Mouse (Mus musculus) erythroblast, embryonic 14.5 days (primary cell): ENCODE measurements around the gene Arhgap15. TPM values are rescaled to one million over a fixed set of nuclear protein-coding genes. Genes with fewer than 3 reads are reported as not detected.

ENCODE experiments used
- H3K27me3 ChIP-seq: 2 replicates; pipeline ENCODE4 v1.6.1; 2012; ENCODE audit warnings: inconsistent platforms; ENCODE audit not compliant: control insufficient read depth
- H3K36me3 ChIP-seq: 2 replicates; pipeline ENCODE4 v1.6.1; 2012; ENCODE audit warnings: mild to moderate bottlenecking, inconsistent platforms; ENCODE audit not compliant: control insufficient read depth
- H3K4me1 ChIP-seq: 2 replicates; pipeline ENCODE4 v1.6.1; 2012; ENCODE audit warnings: inconsistent platforms; ENCODE audit not compliant: control insufficient read depth
- H3K4me3 ChIP-seq: replicated peaks from 2 replicates; pipeline ENCODE3; 2012; ENCODE audit warnings: moderate library complexity, mild to moderate bottlenecking, inconsistent platforms
- H3K9me3 ChIP-seq: 2 replicates; pipeline ENCODE4 v1.6.1; 2012; ENCODE audit warnings: low read length, inconsistent platforms, mixed read lengths; ENCODE audit not compliant: control insufficient read depth
- GATA1 ChIP-seq: IDR thresholded peaks from 2 replicates; pipeline ENCODE4 v1.6.1; 2012; ENCODE audit warnings: low read length, inconsistent platforms, mixed read lengths
- TAL1 ChIP-seq: IDR thresholded peaks from 3 replicates; pipeline ENCODE4 v1.6.1; 2012; ENCODE audit warnings: low read length, inconsistent platforms, mixed read lengths
- polyA plus RNA-seq: library from polyadenylated mRNA; stranded (reverse); fragments of >175 nt; gene quantifications from 2 replicates; pipeline ENCODE4 v1.2.3, GENCODE M21; 2012

The Arhgap15 gene
- polyA plus RNA-seq, 1 experiment: 0.02 TPM

DNA sequence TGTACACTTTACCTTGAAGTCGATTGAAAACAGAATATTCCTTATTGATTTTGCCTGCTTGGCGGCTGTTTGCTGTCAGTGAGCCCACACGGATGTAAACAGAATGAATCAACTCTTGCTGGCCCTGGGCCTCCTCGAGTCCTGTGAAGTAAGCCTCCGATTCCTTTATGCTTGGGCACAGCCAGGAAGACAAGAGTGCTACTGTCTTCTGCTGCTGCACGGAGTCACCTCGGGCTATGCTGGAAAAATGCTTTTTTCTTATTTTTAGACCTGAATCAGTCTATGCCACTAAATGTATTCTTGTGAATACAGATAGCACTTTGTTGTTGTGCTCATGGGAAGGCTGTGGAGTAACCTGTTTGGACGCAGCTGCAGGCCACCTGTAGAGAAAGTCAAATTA lies 469.7 kb downstream of the Arhgap15 start:
- Histone ChIP-seq H3K4me1 (no peaks in the 10 kb centered on the region), H3K27me3 (no peaks in the 10 kb centered on the region), H3K36me3 (no peaks in the 10 kb centered on the region), H3K4me3 (no peak overlapping the region), H3K9me3 (no peaks in the 10 kb centered on the region)
- TF ChIP-seq TAL1 (no peak), GATA1 (no peak)

GRCm38 (mm10) chr2:44221686-44222085 lies 473.1 kb downstream of the Arhgap15 start:
- Histone ChIP-seq H3K9me3 (no peaks in the 10 kb centered on the region), H3K36me3 (no peaks in the 10 kb centered on the region), H3K4me3 (no peak overlapping the region), H3K27me3 (no peaks in the 10 kb centered on the region), H3K4me1 (no peaks in the 10 kb centered on the region)
- no peak for TF ChIP-seq GATA1
- no peak for TF ChIP-seq TAL1

DNA sequence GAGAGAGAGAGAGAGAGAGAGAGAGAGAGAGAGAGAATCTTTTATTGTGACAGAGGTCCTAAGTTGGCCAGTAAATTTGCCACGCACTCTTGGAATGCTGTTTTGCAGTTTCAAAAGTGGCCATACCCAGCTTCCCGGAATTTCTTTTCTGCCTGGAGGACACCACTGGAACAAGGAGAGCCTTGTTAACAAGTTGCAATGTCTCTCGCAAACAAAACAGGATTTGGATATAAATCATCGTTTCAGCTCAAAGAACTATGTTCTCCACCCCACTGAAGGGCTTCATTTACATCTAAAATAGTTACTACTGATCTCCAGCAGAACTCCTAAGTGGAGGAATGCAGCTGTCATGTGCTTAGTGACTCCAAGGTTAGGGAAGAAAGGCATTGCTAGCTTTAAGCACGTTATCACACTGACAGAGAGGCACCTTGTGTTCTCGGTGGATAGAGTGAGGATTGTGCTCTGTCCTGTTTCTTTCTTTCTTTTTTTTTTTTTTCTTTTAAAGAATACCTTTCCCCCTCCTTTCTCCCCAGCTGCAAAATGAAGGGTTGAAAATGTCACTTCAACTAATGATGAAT lies 473.6 kb downstream of the Arhgap15 start:
- H3K4me3 ChIP-seq: no peak overlapping the region
- no peaks in the 10 kb centered on the region for H3K9me3 ChIP-seq
- no peaks in the 10 kb centered on the region for H3K27me3 ChIP-seq
- H3K36me3 ChIP-seq: no peaks in the 10 kb centered on the region
- H3K4me1 ChIP-seq: no peaks in the 10 kb centered on the region
- TF ChIP-seq GATA1: no peak
- TF ChIP-seq TAL1: no peak

- Histone ChIP-seq H3K36me3 (no peaks in the 10 kb centered on the region), H3K27me3 (no peaks in the 10 kb centered on the region), H3K4me1 (no peaks in the 10 kb centered on the region), H3K4me3 (no peak overlapping the region), H3K9me3 (no peaks in the 10 kb centered on the region)
- TF ChIP-seq TAL1: no peak
- TF ChIP-seq GATA1: no peak
Measured at GRCm38 (mm10) chr2:44234856-44235255, 486.2 kb downstream of the Arhgap15 start.

DNA sequence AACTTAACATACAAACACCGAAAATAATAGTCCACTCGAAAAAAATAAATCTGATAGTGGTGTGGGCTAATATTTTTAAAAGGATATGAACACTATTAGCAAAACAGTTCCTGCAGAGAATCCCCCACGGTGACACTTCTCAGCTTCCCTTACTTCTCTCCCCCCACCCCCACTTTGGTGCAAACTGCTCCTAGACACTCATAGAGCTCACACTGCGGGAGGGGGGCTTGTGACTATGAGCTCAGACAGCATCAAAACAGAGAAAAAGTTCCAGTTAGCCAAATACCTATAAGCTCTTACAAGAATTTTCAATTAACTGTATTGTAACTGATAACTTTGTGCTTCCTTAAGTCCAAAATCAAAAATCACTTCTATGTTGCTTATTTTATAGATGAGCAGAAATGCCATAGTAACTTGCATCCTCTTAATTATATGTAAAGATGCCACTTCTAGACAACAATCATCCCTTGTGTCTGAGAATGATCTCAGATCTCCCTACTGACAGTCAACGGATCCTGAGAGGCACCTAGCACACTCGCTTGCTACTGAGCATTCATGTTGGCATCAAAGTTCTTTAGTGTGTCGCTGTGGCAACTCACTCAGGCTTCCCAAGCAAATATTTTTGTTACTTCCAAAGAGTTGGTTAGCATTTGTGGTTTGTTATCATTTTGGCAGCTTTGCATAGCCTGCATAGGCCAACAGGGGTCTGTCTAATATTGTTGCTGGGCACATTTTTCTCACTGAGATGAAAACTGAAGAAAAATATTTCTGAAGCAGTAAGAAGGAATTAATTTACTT lies 493.2 kb downstream of the Arhgap15 start:
- Histone ChIP-seq H3K4me1 (no peaks in the 10 kb centered on the region), H3K9me3 (no peaks in the 10 kb centered on the region), H3K4me3 (no peak overlapping the region), H3K27me3 (no peaks in the 10 kb centered on the region), H3K36me3 (no peaks in the 10 kb centered on the region)
- TF ChIP-seq TAL1 (no peak), GATA1 (no peak)

DNA sequence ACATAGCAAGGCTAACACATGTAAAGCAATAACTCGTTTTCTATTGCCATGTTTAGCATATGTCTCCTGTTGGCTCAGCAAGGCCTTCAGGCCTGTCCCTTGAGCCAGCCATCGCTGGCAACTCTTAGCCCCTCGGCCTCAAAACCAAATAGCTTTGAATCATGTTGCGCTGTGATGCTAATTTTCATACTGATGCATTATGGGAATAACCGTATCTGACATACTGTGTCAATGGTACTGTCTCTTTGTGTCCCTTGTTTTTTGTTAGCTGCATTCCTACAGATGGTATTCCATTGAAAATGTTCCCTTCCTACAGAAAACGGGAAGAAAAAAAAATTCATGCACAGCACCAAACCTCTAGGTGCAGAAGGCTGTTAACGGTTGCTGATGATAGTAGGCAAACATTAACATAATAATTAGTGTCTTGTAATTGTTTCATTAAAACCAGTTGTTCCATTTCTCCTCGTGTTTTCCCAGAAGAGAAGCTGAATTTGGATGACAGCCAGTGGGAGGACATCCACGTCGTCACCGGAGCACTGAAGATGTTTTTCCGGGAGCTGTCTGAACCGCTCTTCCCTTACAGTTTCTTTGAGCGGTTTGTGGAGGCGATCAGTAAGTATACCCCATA lies 494.1 kb downstream of the Arhgap15 start:
- no peaks in the 10 kb centered on the region for H3K36me3 ChIP-seq
- TF ChIP-seq TAL1: no peak
- no peak for TF ChIP-seq GATA1

GRCm38 (mm10) chr2:44255343-44255742 lies 506.7 kb downstream of the Arhgap15 start:
- H3K4me1 ChIP-seq: no peaks in the 10 kb centered on the region
- no peaks in the 10 kb centered on the region for H3K27me3 ChIP-seq
- no peaks in the 10 kb centered on the region for H3K9me3 ChIP-seq
- TF ChIP-seq TAL1 (no peak), GATA1 (no peak)
- no peak overlapping the region for H3K4me3 ChIP-seq
- no peaks in the 10 kb centered on the region for H3K36me3 ChIP-seq

More for the DNA sequence above, 494.1 kb downstream of the Arhgap15 start:
- Histone ChIP-seq H3K4me1 (no peaks in the 10 kb centered on the region), H3K27me3 (no peaks in the 10 kb centered on the region), H3K4me3 (no peak overlapping the region), H3K9me3 (no peaks in the 10 kb centered on the region)

- no peak overlapping the region for H3K4me3 ChIP-seq
- H3K9me3 ChIP-seq: no peaks in the 10 kb centered on the region
- no peak for TF ChIP-seq GATA1
- no peak for TF ChIP-seq TAL1
- H3K27me3 ChIP-seq: no peaks in the 10 kb centered on the region
- no peaks in the 10 kb centered on the region for H3K36me3 ChIP-seq
- H3K4me1 ChIP-seq: no peaks in the 10 kb centered on the region
Measured at GRCm38 (mm10) chr2:44257946-44258345, 509.3 kb downstream of the Arhgap15 start.

DNA sequence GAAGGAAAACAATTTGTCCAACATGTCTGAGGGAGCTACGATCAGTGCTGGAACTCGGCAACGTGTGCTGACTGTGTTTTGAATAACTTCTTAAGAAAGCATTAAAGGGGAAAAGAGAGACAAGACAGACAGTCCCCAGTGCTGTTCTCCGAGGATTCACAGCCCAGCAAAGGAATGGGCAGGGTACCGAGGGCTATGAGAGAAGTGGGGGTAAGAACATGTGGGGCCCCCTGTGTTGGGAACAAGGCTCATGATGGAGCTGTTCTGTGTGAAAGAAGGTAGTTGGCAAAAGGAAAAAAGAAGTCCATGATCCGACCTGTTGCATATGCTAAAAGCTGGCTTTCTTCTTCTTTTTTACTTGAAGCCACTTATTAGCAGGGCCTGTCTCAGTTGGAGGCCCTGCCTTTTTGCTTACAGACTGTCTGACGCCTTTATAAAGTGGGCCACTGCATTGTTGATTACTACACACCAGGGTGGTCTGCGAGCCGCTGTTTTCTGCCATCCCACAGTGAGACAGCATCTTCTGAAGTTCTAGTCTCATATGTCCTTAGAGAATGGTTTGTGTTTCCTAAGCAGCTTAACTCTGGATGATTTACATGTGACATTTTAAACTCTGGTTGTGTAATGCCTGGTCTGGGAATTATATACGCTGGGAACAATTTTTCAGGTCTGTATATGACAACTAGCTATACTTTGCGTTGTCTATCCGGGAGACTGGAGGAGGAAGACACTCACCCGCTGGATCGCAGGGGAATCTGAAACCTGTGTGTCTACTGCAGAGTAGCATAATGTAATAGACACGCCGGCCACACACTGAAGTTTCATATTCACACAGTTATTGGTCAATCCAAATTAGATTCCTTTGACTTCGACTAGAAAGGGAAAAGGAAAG lies 523.1 kb downstream of the Arhgap15 start:
- TF ChIP-seq TAL1 (no peak), GATA1 (no peak)
- H3K9me3 ChIP-seq: no peaks in the 10 kb centered on the region
- H3K27me3 ChIP-seq: no peaks in the 10 kb centered on the region
- H3K4me1 ChIP-seq: no peaks in the 10 kb centered on the region
- H3K4me3 ChIP-seq: no peak overlapping the region
- no peaks in the 10 kb centered on the region for H3K36me3 ChIP-seq
